Mouse (Mus musculus) midbrain, embryonic 10.5 days (tissue): Measurements from ENCODE around the gene Psmd10. TPM values are rescaled to one million over a fixed set of nuclear protein-coding genes. Genes with fewer than 3 reads are reported as not detected.

ENCODE experiments used
- DNase-seq: peaks from one replicate; pipeline ENCODE4 v3.0.0-alpha.2; 2017; ENCODE audit warnings: low spot score
- H3K27ac ChIP-seq: fragments of 300-500 bp; sonication (generic); replicated peaks from 2 replicates; pipeline ENCODE4 v1.5.1; 2016; ENCODE audit warnings: mild to moderate bottlenecking
- H3K27me3 ChIP-seq: fragments of 300-500 bp; sonication (generic); 2 replicates; pipeline ENCODE4 v1.6.1; 2016; ENCODE audit warnings: low read depth, mild to moderate bottlenecking; ENCODE audit not compliant: poor library complexity, severe bottlenecking
- H3K36me3 ChIP-seq: fragments of 300-500 bp; sonication (generic); 2 replicates; pipeline ENCODE4 v1.6.1; 2016; ENCODE audit warnings: mild to moderate bottlenecking, moderate library complexity
- H3K4me1 ChIP-seq: fragments of 300-500 bp; sonication (generic); 2 replicates; pipeline ENCODE4 v1.6.1; 2016
- H3K4me3 ChIP-seq: fragments of 300-500 bp; sonication (generic); 2 replicates; pipeline ENCODE4 v1.5.1; 2016; ENCODE audit warnings: mild to moderate bottlenecking, moderate library complexity
- H3K9me3 ChIP-seq: fragments of 300-500 bp; sonication (generic); replicated peaks from 2 replicates; pipeline ENCODE4 v1.6.1; 2016; ENCODE audit warnings: mild to moderate bottlenecking
- WGBS: fragments of 180-500 bp; shearing (Covaris S2); methylation state at CpG from one replicate; pipeline ENCODE4 v1.1.7; 2016; 5-methylcytosine and 5-hydroxymethylcytosine counted together
- polyA plus RNA-seq: library from polyadenylated mRNA; unstranded; fragments of >200 nt; fragmentation: Nextera tagmentation; extraction: Ambion mirVana; gene quantifications from 2 replicates; pipeline ENCODE4 v1.2.1, GENCODE M21; 2016

Gene Psmd10
- polyA plus RNA-seq, 1 experiment from 2014 or later, result 55.7 TPM

DNA sequence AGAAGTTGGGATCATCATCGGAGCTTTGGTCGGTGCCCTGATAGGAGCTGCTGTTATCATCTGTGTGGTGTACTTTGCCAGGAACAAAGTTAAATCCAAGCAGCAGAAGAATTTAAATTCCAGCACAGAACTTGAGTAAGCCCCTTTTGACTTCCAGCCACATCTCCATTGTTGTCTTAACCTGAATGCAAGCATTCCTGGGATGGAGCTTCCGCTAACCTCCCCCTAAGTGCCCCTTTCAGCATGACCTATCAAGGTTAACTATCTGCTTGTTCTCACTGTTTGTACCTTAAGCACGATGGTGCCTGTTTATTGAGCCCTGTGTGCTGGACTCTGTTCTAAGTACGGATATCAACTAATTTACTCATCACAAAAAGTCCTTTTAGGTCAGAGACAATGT lies 20.3 kb downstream of the Psmd10 start:
- Histone ChIP-seq H3K36me3 (no peaks in the 10 kb centered on the region), H3K4me1 (no peaks in the 10 kb centered on the region), H3K27me3 (peaks cover 97% of the 10 kb centered on the region), H3K4me3 (no peak overlapping the region), H3K9me3 (no peaks in the 10 kb centered on the region), H3K27ac (no peak overlapping the region)
- no peak for DNase-seq
- WGBS, result 75% methylated on average over 5 of the region's 5 CpGs

DNA sequence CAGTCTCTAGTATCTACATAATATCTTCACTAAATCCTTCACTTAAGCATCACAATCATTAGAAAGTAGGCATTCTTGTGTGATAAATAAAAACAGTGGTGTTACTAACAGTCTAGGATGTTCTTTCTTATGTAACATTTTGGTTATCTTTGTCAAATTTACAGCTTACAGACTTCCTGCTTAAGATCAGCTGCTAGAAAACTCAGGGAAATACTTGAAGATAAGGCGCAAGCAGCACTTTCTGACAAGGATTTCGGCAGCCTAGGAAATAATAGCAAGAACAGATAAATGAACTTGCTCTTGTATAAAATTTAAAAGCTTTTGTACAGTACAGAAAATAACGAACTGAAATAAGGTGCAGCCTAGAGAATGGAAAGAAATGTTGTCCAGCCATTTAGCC lies 23.3 kb downstream of the Psmd10 start:
- 83% methylated on average over 3 of the region's 3 CpGs for WGBS
- H3K4me1 ChIP-seq, result no peaks in the 10 kb centered on the region

GRCm38 (mm10) chrX:140932066-140932465 lies 24.5 kb downstream of the Psmd10 start:
- DNase-seq, result no peak
- no peaks in the 10 kb centered on the region for H3K9me3 ChIP-seq
- no peaks in the 10 kb centered on the region for H3K4me1 ChIP-seq
- no peak overlapping the region for H3K4me3 ChIP-seq
- H3K36me3 ChIP-seq, result no peaks in the 10 kb centered on the region
- WGBS, result 77% methylated on average over 3 of the region's 3 CpGs
- peaks cover 99% of the 10 kb centered on the region for H3K27me3 ChIP-seq
- no peak overlapping the region for H3K27ac ChIP-seq

More for the DNA sequence above, 23.3 kb downstream of the Psmd10 start:
- H3K27me3 ChIP-seq, result peaks cover 99% of the 10 kb centered on the region
- no peaks in the 10 kb centered on the region for H3K9me3 ChIP-seq
- DNase-seq, result no peak
- H3K4me3 ChIP-seq, result no peak overlapping the region
- no peak overlapping the region for H3K27ac ChIP-seq
- H3K36me3 ChIP-seq, result no peaks in the 10 kb centered on the region

DNA sequence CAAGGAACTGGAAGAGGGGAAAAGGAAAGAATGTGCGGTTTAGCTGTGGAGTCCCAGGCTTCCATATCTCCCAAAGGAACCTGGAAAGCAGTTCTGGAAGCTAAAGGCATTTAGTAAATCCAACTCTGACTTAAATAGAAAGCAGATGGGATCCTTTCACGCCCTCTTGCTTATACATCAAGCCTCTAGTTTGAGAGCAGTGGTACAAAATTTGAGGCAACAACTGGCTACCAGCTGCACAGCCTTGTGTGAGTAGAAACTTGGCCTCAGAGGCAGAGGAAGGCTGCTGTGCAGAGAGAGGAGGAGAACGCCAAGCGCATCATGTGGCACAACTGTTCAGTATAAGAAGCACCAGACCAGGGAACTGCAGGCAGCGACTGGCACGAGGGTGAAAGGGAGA lies 35.2 kb downstream of the Psmd10 start:
- Histone ChIP-seq H3K9me3 (no peaks in the 10 kb centered on the region), H3K27me3 (peaks cover 99% of the 10 kb centered on the region), H3K4me1 (no peaks in the 10 kb centered on the region), H3K27ac (no peak overlapping the region), H3K36me3 (no peaks in the 10 kb centered on the region), H3K4me3 (no peak overlapping the region)
- 85% methylated on average over 6 of the region's 6 CpGs for WGBS
- no peak for DNase-seq

DNA sequence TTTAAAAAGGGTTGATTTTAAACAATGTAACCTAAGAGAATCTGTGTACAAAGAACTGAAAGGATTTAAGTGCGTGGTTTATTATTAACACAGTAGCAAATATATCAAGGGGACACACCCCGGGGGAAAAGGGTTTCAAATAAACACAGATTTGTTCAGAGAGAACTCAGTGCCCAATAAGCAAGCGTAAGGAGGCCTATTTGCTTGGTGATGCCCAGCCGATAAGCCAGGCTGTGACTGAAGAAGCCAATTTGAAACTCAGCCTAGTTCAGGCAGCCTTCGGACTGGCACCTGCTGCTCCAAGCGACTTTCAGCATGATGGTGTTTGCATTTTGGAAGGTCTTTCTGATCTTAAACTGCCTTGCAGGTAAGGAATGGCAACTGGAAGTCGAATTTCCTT lies 49.2 kb downstream of the Psmd10 start, which contains the start of gene Vsig1:
Gene Vsig1 (plus strand): TSS at position 249 of the 400 bp plus-strand sequence.
- H3K27me3 ChIP-seq, result peaks cover 85% of the 10 kb centered on the region
- no peaks in the 10 kb centered on the region for H3K4me1 ChIP-seq
- no peak for DNase-seq
- H3K9me3 ChIP-seq, result no peaks in the 10 kb centered on the region
- H3K36me3 ChIP-seq, result no peaks in the 10 kb centered on the region
- 79% methylated on average over 7 of the region's 7 CpGs for WGBS
- H3K4me3 ChIP-seq, result no peak within 1 kb of the TSS
- no peak within 1 kb of the TSS for H3K27ac ChIP-seq

- Histone ChIP-seq H3K9me3 (no peaks in the 10 kb centered on the region), H3K4me1 (no peaks in the 10 kb centered on the region), H3K4me3 (no peak overlapping the region), H3K27ac (no peak overlapping the region), H3K27me3 (peaks cover 83% of the 10 kb centered on the region), H3K36me3 (no peaks in the 10 kb centered on the region)
- WGBS, result 91% methylated on average over 3 of the region's 3 CpGs
- DNase-seq, result no peak
Measured at GRCm38 (mm10) chrX:140903487-140903886, 53.0 kb downstream of the Psmd10 start.

Other genes starting within 250 kb of the Psmd10 start
- not detected in 2 replicates for gene Tex13b, start 143.3 kb downstream of the Psmd10 start, polyA plus RNA-seq
- not detected in 2 replicates for gene Vsig1, start 49.1 kb downstream of the Psmd10 start, polyA plus RNA-seq
- gene Atg4a, start 179 bp upstream of the Psmd10 start, polyA plus RNA-seq, result 12.0 and 12.8 TPM in 2 replicates